Mouse (Mus musculus): ENCODE data around the gene Lgr4. TPM values are rescaled to one million over a fixed set of nuclear protein-coding genes. Genes with fewer than 3 reads are reported as not detected.

The Lgr4 gene
- polyA plus RNA-seq, 2 experiments: 3.0 to 3.9 TPM

DNA sequence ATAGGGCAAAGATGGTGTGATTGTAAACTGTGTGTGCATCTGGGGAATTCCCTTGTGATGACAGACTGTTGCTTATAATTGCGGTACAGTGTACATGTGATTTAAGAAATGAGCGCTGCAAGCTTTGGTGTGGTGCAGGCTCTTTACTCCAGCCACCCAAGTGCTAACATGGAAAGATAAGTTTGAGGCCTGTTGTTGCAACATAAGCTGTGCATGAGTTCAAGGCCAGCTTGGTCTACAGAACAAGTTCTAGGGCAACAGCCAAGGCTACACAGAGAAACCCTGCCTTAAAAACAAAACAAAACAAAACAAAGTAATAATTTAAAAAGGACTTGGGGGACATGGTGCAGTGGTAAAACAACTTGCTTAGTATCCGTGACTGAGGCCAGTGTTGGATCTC lies 17.7 kb downstream of the Lgr4 start:
- Histone ChIP-seq H3K36me3 (replicated peaks; ENCODE audit: control insufficient read depth, insufficient read depth, low read depth) (no peaks in the 10 kb centered on the region), H3K9ac (replicated peaks) (no peak overlapping the region), H3K4me2 (ENCODE audit: low read depth) (no peak overlapping the region), H3K27ac (no peak overlapping the region), H3K4me1 (replicated peaks; ENCODE audit: control insufficient read depth in 2 of 2, insufficient read depth in 2 of 2, low read length in 1 of 2) (peaks cover 0 to 5% of the 10 kb centered on the region in 2 experiments; a peak in 1 of 4 replicates), H3K4me3 (ENCODE audit: insufficient read depth in 1 of 2, low read depth in 2 of 2, low read length in 2 of 2) (no peak overlapping the region), H3K27me3 (ENCODE audit: control insufficient read depth, insufficient read depth, low read length) (no peaks in the 10 kb centered on the region), H3K9me3 (ENCODE audit: control insufficient read depth, low read length) (no peaks in the 10 kb centered on the region)
- no peak for TF ChIP-seq EP300 (IDR thresholded peaks at IDR 0.05; ENCODE audit: low read depth)
- no peak for TF ChIP-seq CTCF (IDR thresholded peaks at IDR 0.05; ENCODE audit: low read depth)
- 70% methylated on average over 3 of the region's 3 CpGs for WGBS (ENCODE audit: insufficient replicate concordance)
- no peak for DNase-seq (ENCODE audit: low read depth in 3 of 3, low spot score in 3 of 3)
- no peak for ATAC-seq (ENCODE audit: insufficient read depth)

DNA sequence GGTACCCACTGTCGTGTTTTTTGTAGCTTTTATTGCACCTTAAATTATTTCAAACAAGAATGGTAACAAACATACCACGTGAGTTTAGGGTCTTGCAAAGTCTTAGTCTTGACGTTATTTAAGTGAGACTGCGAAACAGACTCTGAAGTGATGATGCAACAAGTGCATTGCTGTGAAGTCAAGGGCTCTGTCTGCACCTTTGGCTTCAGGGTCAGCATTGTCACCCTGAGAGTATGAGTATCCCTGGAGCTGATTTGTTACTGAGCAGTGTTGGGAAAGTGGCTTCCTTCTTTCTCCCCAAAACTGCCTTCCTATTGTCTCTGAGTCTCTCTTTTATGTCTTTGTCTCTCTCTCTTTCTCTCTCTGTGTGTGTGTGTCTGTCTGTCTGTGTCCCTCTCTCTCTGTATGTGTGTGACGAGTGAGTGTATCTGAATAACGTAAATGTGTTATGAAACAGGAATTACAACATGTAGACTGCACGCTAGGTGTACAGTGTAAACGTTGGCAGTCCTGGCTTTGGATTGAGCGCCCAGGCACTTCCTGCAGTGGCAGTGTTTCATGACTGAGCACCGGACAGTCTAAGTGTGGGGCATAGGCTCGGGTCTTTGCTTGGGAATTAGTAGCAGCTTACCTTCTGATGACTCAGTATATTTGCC lies 18.4 kb downstream of the Lgr4 start:
- H3K36me3 ChIP-seq (replicated peaks; ENCODE audit: control insufficient read depth, insufficient read depth, low read depth): no peaks in the 10 kb centered on the region
- TF ChIP-seq EP300 (IDR thresholded peaks at IDR 0.05; ENCODE audit: low read depth): no peak
- no peak for TF ChIP-seq CTCF (IDR thresholded peaks at IDR 0.05; ENCODE audit: low read depth)
- H3K4me3 ChIP-seq (ENCODE audit: insufficient read depth in 1 of 2, low read depth in 2 of 2, low read length in 2 of 2): no peak overlapping the region
- 68% methylated on average over 11 of the region's 11 CpGs for WGBS (ENCODE audit: insufficient replicate concordance)
- ATAC-seq (ENCODE audit: insufficient read depth) (0 out of 2 replicates have a peak, but pooled peaks have one; percentile 5), DNase-seq (ENCODE audit: low read depth in 3 of 3, low spot score in 3 of 3) (no peak)
- 0 out of 2 replicates have a peak overlapping the region, but pooled peaks have one; percentile 3 for H3K4me2 ChIP-seq (ENCODE audit: low read depth)
- peaks cover 0 to 5% of the 10 kb centered on the region in 2 experiments; a peak in 1 of 4 replicates for H3K4me1 ChIP-seq (replicated peaks; ENCODE audit: control insufficient read depth in 2 of 2, insufficient read depth in 2 of 2, low read length in 1 of 2)
- H3K27me3 ChIP-seq (ENCODE audit: control insufficient read depth, insufficient read depth, low read length): no peaks in the 10 kb centered on the region
- no peaks in the 10 kb centered on the region for H3K9me3 ChIP-seq (ENCODE audit: control insufficient read depth, low read length)
- no peak overlapping the region for H3K9ac ChIP-seq (replicated peaks)
- H3K27ac ChIP-seq: peak overlapping the region; percentile 7; the same call in 1 of the 2 replicates

DNA sequence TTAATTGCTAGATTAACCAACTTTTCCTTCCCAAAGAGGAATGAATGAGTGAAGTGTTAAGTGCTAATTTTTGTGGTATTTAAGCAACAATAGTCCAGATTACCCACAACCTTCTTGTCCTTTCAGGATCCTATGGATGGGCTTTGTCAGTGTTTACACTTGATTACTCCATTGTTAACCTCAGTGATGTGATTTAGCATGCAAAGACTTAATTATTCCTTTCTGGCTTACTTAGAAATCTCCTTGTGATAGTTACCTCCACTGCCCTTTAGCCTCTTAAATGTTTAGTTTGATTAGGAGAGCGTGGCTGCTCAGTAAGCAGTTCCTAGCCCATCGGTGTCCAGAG lies 18.9 kb downstream of the Lgr4 start:
- Histone ChIP-seq H3K4me1 (replicated peaks; ENCODE audit: control insufficient read depth in 2 of 2, insufficient read depth in 2 of 2, low read length in 1 of 2) (peaks cover 0 to 5% of the 10 kb centered on the region in 2 experiments; a peak in 1 of 4 replicates), H3K4me3 (ENCODE audit: insufficient read depth in 1 of 2, low read depth in 2 of 2, low read length in 2 of 2) (no peak overlapping the region), H3K36me3 (replicated peaks; ENCODE audit: control insufficient read depth, insufficient read depth, low read depth) (no peaks in the 10 kb centered on the region), H3K27ac (no peak overlapping the region; the same call in 1 of the 2 replicates), H3K4me2 (ENCODE audit: low read depth) (0 out of 2 replicates have a peak overlapping the region, but pooled peaks have one; percentile 3), H3K9ac (replicated peaks) (no peak overlapping the region), H3K9me3 (ENCODE audit: control insufficient read depth, low read length) (no peaks in the 10 kb centered on the region), H3K27me3 (ENCODE audit: control insufficient read depth, insufficient read depth, low read length) (no peaks in the 10 kb centered on the region)
- 62% methylated on average over 2 of the region's 2 CpGs for WGBS (ENCODE audit: insufficient replicate concordance)
- DNase-seq (ENCODE audit: low read depth in 3 of 3, low spot score in 3 of 3) (no peak), ATAC-seq (ENCODE audit: insufficient read depth) (no peak)
- TF ChIP-seq CTCF (IDR thresholded peaks at IDR 0.05; ENCODE audit: low read depth) (no peak), EP300 (IDR thresholded peaks at IDR 0.05; ENCODE audit: low read depth) (no peak)

DNA sequence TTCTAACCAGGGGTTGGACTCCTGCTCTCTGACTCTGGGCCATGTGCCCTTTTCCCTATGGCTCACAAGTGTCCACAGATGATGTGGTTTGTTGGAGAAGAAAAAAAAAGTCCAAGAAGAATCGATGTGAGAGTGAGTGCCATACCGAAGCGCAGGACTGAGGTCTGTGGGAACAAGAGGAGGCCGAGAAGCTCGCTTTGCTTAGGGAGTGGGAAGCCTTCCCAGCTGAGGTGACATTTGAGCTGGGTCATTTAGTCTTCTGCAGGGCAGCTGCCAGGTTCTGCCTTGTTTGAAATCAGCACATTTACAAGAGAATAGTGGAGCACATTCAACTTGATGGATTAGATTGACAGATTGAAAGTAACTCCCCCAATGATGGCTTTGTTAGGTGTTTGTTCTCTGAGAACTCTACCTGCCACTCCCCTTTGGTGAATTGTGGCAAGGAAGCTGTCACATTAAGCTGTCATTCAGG lies 24.6 kb downstream of the Lgr4 start:
- H3K9ac ChIP-seq (replicated peaks): no peak overlapping the region
- no peak for ATAC-seq (ENCODE audit: insufficient read depth)
- no peak for DNase-seq (ENCODE audit: low read depth in 3 of 3, low spot score in 3 of 3)
- TF ChIP-seq EP300 (IDR thresholded peaks at IDR 0.05; ENCODE audit: low read depth) (no peak), CTCF (IDR thresholded peaks at IDR 0.05; ENCODE audit: low read depth) (no peak)
- 74% methylated on average over 5 of the region's 5 CpGs for whole genome bisulfite sequencing (ENCODE audit: insufficient replicate concordance)
- peaks cover 0 to 2% of the 10 kb centered on the region in 2 experiments; a peak in 1 of 4 replicates for H3K4me1 ChIP-seq (replicated peaks; ENCODE audit: control insufficient read depth in 2 of 2, insufficient read depth in 2 of 2, low read length in 1 of 2)
- no peak overlapping the region for H3K4me2 ChIP-seq (ENCODE audit: low read depth)
- no peak overlapping the region for H3K4me3 ChIP-seq (ENCODE audit: insufficient read depth in 1 of 2, low read depth in 2 of 2, low read length in 2 of 2)
- no peaks in the 10 kb centered on the region for H3K9me3 ChIP-seq (ENCODE audit: control insufficient read depth, low read length)
- no peaks in the 10 kb centered on the region for H3K27me3 ChIP-seq (ENCODE audit: control insufficient read depth, insufficient read depth, low read length)
- H3K27ac ChIP-seq: no peak overlapping the region
- no peaks in the 10 kb centered on the region for H3K36me3 ChIP-seq (replicated peaks; ENCODE audit: control insufficient read depth, insufficient read depth, low read depth)

DNA sequence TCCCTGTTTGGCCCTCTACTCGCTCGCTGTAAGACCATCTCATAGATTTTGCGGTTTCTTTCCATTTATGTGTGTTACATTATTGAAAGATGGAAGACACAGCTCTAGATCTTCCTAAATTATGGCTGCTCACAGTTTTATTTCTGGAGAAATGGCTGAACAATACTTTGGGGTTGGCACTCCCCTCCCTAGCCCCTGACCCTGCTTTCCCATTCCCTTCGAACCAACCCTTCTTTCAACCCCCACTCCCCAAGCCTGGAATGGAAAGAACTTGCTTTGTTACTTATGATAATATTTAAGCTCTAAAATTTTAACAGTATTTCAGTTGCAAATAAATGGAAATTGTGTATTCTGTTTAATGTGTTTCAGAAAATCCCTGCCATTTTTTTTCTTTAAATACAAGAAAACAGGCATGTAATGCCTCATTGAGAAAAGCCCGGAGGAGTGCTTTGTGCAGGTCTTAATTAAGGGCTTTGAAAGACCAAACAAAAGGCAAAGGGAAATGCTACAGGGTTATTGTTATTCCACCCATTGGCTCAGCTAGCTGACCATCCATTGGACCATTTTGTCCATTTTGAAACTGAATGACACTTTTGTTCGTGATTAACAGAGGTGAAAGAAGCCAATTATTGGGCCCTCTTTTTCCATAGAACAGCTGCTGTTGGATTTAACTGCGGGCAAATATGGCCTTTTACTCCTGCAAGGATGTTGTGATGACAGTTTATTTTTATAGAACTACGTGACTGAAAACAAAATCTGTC lies 25.5 kb downstream of the Lgr4 start:
- H3K27me3 ChIP-seq (ENCODE audit: control insufficient read depth, insufficient read depth, low read length): no peaks in the 10 kb centered on the region
- WGBS (ENCODE audit: insufficient replicate concordance): 81% methylated on average over 8 of the region's 8 CpGs
- H3K9me3 ChIP-seq (ENCODE audit: control insufficient read depth, low read length): no peaks in the 10 kb centered on the region
- no peak overlapping the region for H3K4me2 ChIP-seq (ENCODE audit: low read depth)
- TF ChIP-seq CTCF (IDR thresholded peaks at IDR 0.05; ENCODE audit: low read depth) (no peak), EP300 (IDR thresholded peaks at IDR 0.05; ENCODE audit: low read depth) (no peak)
- peaks cover 0 to 2% of the 10 kb centered on the region in 2 experiments; a peak in 1 of 4 replicates for H3K4me1 ChIP-seq (replicated peaks; ENCODE audit: control insufficient read depth in 2 of 2, insufficient read depth in 2 of 2, low read length in 1 of 2)
- ATAC-seq (ENCODE audit: insufficient read depth) (no peak), DNase-seq (ENCODE audit: low read depth in 3 of 3, low spot score in 3 of 3) (no peak)
- H3K9ac ChIP-seq (replicated peaks): no peak overlapping the region
- no peak overlapping the region for H3K4me3 ChIP-seq (ENCODE audit: insufficient read depth in 1 of 2, low read depth in 2 of 2, low read length in 2 of 2)
- H3K36me3 ChIP-seq (replicated peaks; ENCODE audit: control insufficient read depth, insufficient read depth, low read depth): no peaks in the 10 kb centered on the region
- no peak overlapping the region for H3K27ac ChIP-seq
